Mouse (Mus musculus): ENCODE results near the gene Mical3.

The Mical3 gene

DNA sequence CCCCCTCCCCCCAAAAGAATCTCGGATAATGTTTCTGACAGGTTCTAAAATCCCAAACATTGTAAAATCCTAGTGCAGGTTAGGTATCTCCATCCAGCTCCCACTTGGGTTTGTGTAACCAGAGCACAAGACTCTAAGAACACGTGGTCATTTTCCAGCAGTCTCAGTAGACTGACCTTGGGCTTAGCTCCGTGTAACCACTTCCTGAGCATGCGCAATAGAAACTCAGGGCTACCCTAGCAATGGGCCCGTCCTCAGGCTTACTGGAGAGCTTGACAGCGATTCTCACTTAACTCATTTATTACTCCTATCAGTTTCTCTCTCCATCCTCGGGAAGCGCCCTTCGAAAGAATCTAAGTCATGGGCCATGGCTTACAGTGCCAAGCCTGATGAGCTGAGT, 236.3 kb downstream of the Mical3 start:
- no peak for DNase-seq

DNA sequence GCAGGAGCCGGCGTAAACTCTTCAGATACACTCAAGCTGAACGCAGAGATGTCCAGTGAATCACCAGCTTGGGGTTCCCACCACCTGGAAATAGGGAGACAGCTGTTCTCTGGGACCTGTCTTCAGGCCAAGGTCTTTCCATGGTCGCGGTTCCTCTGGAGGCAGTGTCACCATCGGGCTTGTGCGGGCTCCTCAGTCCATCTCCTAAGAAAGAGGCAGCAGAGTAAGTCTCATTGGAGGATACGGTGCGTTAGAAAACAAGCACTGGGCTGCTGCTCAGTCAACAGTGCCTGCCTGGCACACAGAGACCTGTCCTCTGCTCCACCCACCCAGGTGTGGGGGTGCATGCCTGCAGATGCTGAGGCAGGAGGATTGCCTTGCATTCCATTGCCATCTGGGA, 236.7 kb downstream of the Mical3 start:
- DNase-seq = no peak

DNA sequence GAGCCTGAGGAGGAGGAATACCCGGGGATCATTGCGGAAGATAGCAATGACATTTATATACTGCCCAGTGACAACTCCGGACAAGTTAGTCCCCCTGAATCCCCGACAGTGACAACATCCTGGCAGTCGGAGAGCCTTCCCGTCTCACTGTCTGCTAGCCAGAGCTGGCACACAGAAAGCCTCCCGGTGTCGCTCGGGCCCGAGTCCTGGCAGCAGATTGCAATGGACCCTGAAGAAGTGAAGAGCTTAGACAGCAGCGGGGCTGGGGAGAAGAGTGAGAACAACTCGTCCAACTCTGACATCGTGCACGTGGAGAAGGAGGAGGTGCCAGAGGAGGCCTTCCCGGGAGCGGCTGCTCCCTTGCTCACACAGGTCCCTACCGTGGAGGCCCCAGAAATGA, 244.1 kb downstream of the Mical3 start:
- no peak for DNase-seq

DNA sequence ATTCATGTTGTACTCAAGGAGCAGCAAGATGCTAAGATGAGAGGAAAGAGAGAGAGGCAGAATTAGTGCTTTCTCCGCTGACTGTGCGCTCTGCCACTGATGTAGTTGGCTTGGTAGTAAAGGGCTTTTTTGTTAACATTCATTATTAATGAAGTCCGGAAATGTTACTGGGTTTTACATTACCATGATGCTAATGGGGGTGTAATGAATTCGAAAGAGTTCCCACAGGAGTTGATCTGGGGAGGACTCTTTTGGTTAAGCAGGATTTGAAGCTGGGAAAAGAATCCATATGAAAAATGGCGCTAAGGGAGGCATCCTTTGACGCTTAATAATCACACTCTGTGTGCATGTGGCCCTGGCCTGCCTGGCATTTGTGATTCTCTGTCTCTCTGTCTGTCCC, 246.4 kb downstream of the Mical3 start:
- no peak for DNase-seq

Data from thymus, postnatal 36 days (tissue).